Mouse (Mus musculus) MEL (cell line): Measurements from ENCODE around the gene Bcl6b. TPM values are rescaled to one million over a fixed set of nuclear protein-coding genes. Genes with fewer than 3 reads are reported as not detected.

Experiments used
- DNase-seq: peaks from one replicate; pipeline ENCODE4 v3.0.0; 2011; ENCODE audit warnings: low read depth, low spot score
- H3K27ac ChIP-seq: 2 replicates; pipeline ENCODE4 v1.5.1; 2012; ENCODE audit warnings: low read depth, mild to moderate bottlenecking, control low read depth, low read length, moderate library complexity; ENCODE audit not compliant: control insufficient read depth
- H3K27me3 ChIP-seq, 2 experiments: fragments of 150-350 bp in 1 of 2; sonication (generic) in 1 of 2; 2 replicates each; pipeline ENCODE4 v1.6.1; 2012; ENCODE audit warnings: low read length in 2 of 2, mild to moderate bottlenecking in 2 of 2, improper control_type of control experiment in 1 of 2, moderate library complexity in 1 of 2; ENCODE audit not compliant: insufficient read depth in 2 of 2, control insufficient read depth in 1 of 2
- H3K36me3 ChIP-seq, 2 experiments: 2 replicates each; pipeline ENCODE4 v1.6.1; 2012 to 2014; ENCODE audit warnings: low read length in 2 of 2, improper control_type of control experiment in 1 of 2, inconsistent platforms in 1 of 2, mild to moderate bottlenecking in 1 of 2; ENCODE audit not compliant: insufficient read depth in 2 of 2, control insufficient read depth in 1 of 2
- H3K4me1 ChIP-seq, 2 experiments: fragments of 150-350 bp in 1 of 2; sonication (generic) in 1 of 2; 2 replicates each; pipeline ENCODE4 v1.6.1; 2012; ENCODE audit warnings: low read length in 2 of 2, improper control_type of control experiment in 1 of 2, mild to moderate bottlenecking in 1 of 2; ENCODE audit not compliant: insufficient read depth in 2 of 2, control insufficient read depth in 1 of 2
- H3K4me3 ChIP-seq, 2 experiments: fragments of 150-350 bp in 1 of 2; sonication (generic) in 1 of 2; 2 replicates each; pipeline ENCODE4 v1.5.1; 2012; ENCODE audit warnings: low read depth in 2 of 2, low read length in 2 of 2, mild to moderate bottlenecking in 2 of 2, moderate library complexity in 2 of 2, control low read depth in 1 of 2, improper control_type of control experiment in 1 of 2; ENCODE audit not compliant: control insufficient read depth in 1 of 2, insufficient read depth in 1 of 2
- H3K79me2 ChIP-seq: 2 replicates; pipeline ENCODE4 v1.6.1; 2012; ENCODE audit warnings: mild to moderate bottlenecking, low read length, moderate library complexity; ENCODE audit not compliant: control insufficient read depth, poor library complexity, insufficient read depth
- H3K9ac ChIP-seq: 2 replicates; pipeline ENCODE4 v1.6.1; 2012; ENCODE audit warnings: low read depth, mild to moderate bottlenecking, control low read depth, low read length, moderate library complexity; ENCODE audit not compliant: control insufficient read depth, poor library complexity, severe bottlenecking
- H3K9me3 ChIP-seq: fragments of 150-350 bp; sonication (generic); replicated peaks from 2 replicates; pipeline ENCODE4 v1.6.1; 2012; ENCODE audit warnings: mild to moderate bottlenecking, low read length, improper control_type of control experiment, moderate library complexity; ENCODE audit not compliant: insufficient read depth
- BHLHE40 ChIP-seq: IDR thresholded peaks from 2 replicates; pipeline ENCODE4 v1.6.1; 2012; ENCODE audit warnings: low read depth, mild to moderate bottlenecking, inconsistent platforms, low read length, improper control_type of control experiment, borderline replicate concordance
- CTCF ChIP-seq, 3 experiments: IDR thresholded peaks in 2 of 3; conservative IDR thresholded peaks in 1 of 3; 2 replicates each; pipeline ENCODE4 v1.5.1; 2011 to 2012; ENCODE audit warnings: low read length in 3 of 3, low read depth in 2 of 3, mild to moderate bottlenecking in 2 of 3, improper control_type of control experiment in 1 of 3, inconsistent platforms in 1 of 3, mixed read lengths in 1 of 3, moderate library complexity in 1 of 3; ENCODE audit not compliant: control insufficient read depth in 1 of 3, insufficient read depth in 1 of 3, poor library complexity in 1 of 3, severe bottlenecking in 1 of 3
- ELF1 ChIP-seq: IDR thresholded peaks from 2 replicates; pipeline ENCODE4 v1.6.1; 2014; ENCODE audit warnings: low read depth, mild to moderate bottlenecking, inconsistent platforms, low read length, improper control_type of control experiment, moderate library complexity
- EP300 ChIP-seq, 2 experiments: IDR thresholded peaks; 2 replicates each; pipeline ENCODE4 v1.6.1; 2011; ENCODE audit warnings: improper control_type of control experiment in 2 of 2, low read length in 2 of 2, low read depth in 1 of 2, mild to moderate bottlenecking in 1 of 2
- ETS1 ChIP-seq: IDR thresholded peaks from 2 replicates; pipeline ENCODE4 v1.6.1; 2012; ENCODE audit warnings: low read depth, mild to moderate bottlenecking, inconsistent platforms, low read length, improper control_type of control experiment, moderate library complexity
- GABPA ChIP-seq: IDR thresholded peaks from 2 replicates; pipeline ENCODE4 v1.6.1; 2012; ENCODE audit warnings: low read depth, mild to moderate bottlenecking, inconsistent platforms, low read length, improper control_type of control experiment, moderate library complexity
- HCFC1 ChIP-seq: IDR thresholded peaks from 2 replicates; pipeline ENCODE4 v1.6.1; 2012; ENCODE audit warnings: low read depth, mild to moderate bottlenecking, inconsistent platforms, low read length, improper control_type of control experiment, moderate library complexity
- JUND ChIP-seq: IDR thresholded peaks from 2 replicates; pipeline ENCODE4 v1.6.1; 2011; ENCODE audit warnings: low read depth, mild to moderate bottlenecking, improper control_type of control experiment, low read length
- MAX ChIP-seq: IDR thresholded peaks from 2 replicates; pipeline ENCODE4 v1.6.1; 2011; ENCODE audit warnings: low read length, improper control_type of control experiment
- MAZ ChIP-seq: IDR thresholded peaks from 2 replicates; pipeline ENCODE4 v1.6.1; 2012; ENCODE audit warnings: low read depth, mild to moderate bottlenecking, inconsistent platforms, low read length, improper control_type of control experiment
- MXI1 ChIP-seq: IDR thresholded peaks from 2 replicates; pipeline ENCODE4 v1.6.1; 2011; ENCODE audit warnings: mild to moderate bottlenecking, low read depth, low read length, improper control_type of control experiment
- MYB ChIP-seq: IDR thresholded peaks from 2 replicates; pipeline ENCODE4 v1.6.1; 2011; ENCODE audit warnings: mild to moderate bottlenecking, low read depth, low read length, improper control_type of control experiment
- NRF1 ChIP-seq: IDR thresholded peaks from 2 replicates; pipeline ENCODE4 v1.6.1; 2014; ENCODE audit warnings: low read depth, mild to moderate bottlenecking, inconsistent platforms, low read length, improper control_type of control experiment, moderate library complexity; ENCODE audit not compliant: poor library complexity, insufficient read depth, severe bottlenecking
- POLR2A ChIP-seq, 2 experiments: IDR thresholded peaks; 2 replicates each; pipeline ENCODE4 v1.6.1; 2011 to 2012; ENCODE audit warnings: low read length in 2 of 2, mild to moderate bottlenecking in 2 of 2, control low read depth in 1 of 2, improper control_type of control experiment in 1 of 2, low read depth in 1 of 2, moderate library complexity in 1 of 2; ENCODE audit not compliant: control insufficient read depth in 1 of 2, insufficient read depth in 1 of 2, poor library complexity in 1 of 2
- POLR2AphosphoS2 ChIP-seq: IDR thresholded peaks from 2 replicates; pipeline ENCODE4 v1.6.1; 2011; ENCODE audit warnings: low read length, improper control_type of control experiment
- POLR2AphosphoS5 ChIP-seq: IDR thresholded peaks from 2 replicates; pipeline ENCODE4 v1.6.1; 2012; ENCODE audit warnings: low read depth, borderline replicate concordance, mild to moderate bottlenecking, inconsistent platforms, low read length, moderate library complexity, mixed read lengths
- RCOR1 ChIP-seq: IDR thresholded peaks from 2 replicates; pipeline ENCODE4 v1.6.1; 2012; ENCODE audit warnings: low read depth, mild to moderate bottlenecking, inconsistent platforms, low read length, improper control_type of control experiment
- SIN3A ChIP-seq: IDR thresholded peaks from 2 replicates; pipeline ENCODE4 v1.6.1; 2012; ENCODE audit warnings: low read length, improper control_type of control experiment, inconsistent platforms
- SMC3 ChIP-seq: IDR thresholded peaks from 2 replicates; pipeline ENCODE4 v1.6.1; 2011; ENCODE audit warnings: low read depth, low read length, improper control_type of control experiment
- TAL1 ChIP-seq: IDR thresholded peaks from 2 replicates; pipeline ENCODE4 v1.6.1; 2012; ENCODE audit warnings: mild to moderate bottlenecking, inconsistent platforms, low read length, moderate library complexity, mixed read lengths
- TBP ChIP-seq: IDR thresholded peaks from 2 replicates; pipeline ENCODE4 v1.8.0; 2011; ENCODE audit warnings: low read depth, low read length, improper control_type of control experiment
- TCF12 ChIP-seq: IDR thresholded peaks from 2 replicates; pipeline ENCODE4 v1.6.1; 2014; ENCODE audit warnings: low read depth, mild to moderate bottlenecking, inconsistent platforms, low read length, improper control_type of control experiment, moderate library complexity
- UBTF ChIP-seq: IDR thresholded peaks from 2 replicates; pipeline ENCODE4 v1.6.1; 2012; ENCODE audit warnings: low read depth, mild to moderate bottlenecking, inconsistent platforms, low read length, improper control_type of control experiment, moderate library complexity, borderline replicate concordance; ENCODE audit not compliant: insufficient read depth
- USF1 ChIP-seq: IDR thresholded peaks from 2 replicates; pipeline ENCODE4 v1.6.1; 2014; ENCODE audit warnings: low read depth, mild to moderate bottlenecking, inconsistent platforms, low read length, improper control_type of control experiment, moderate library complexity
- USF2 ChIP-seq, 2 experiments: IDR thresholded peaks; 2 replicates each; pipeline ENCODE4 v1.6.1; 2011 to 2012; ENCODE audit warnings: improper control_type of control experiment in 2 of 2, low read length in 2 of 2, borderline replicate concordance in 1 of 2, inconsistent platforms in 1 of 2, low read depth in 1 of 2, mild to moderate bottlenecking in 1 of 2; ENCODE audit not compliant: insufficient read depth in 1 of 2
- ZC3H11A ChIP-seq: IDR thresholded peaks from 2 replicates; pipeline ENCODE4 v1.6.1; 2012; ENCODE audit warnings: low read depth, mild to moderate bottlenecking, inconsistent platforms, low read length, improper control_type of control experiment
- ZKSCAN1 ChIP-seq: IDR thresholded peaks from 2 replicates; pipeline ENCODE4 v1.6.1; 2012; ENCODE audit warnings: low read depth, mild to moderate bottlenecking, inconsistent platforms, low read length, improper control_type of control experiment, moderate library complexity
- ZMIZ1 ChIP-seq: IDR thresholded peaks from 2 replicates; pipeline ENCODE4 v1.6.1; 2012; ENCODE audit warnings: low read depth, mild to moderate bottlenecking, inconsistent platforms, low read length, improper control_type of control experiment, moderate library complexity
- ZNF384 ChIP-seq: IDR thresholded peaks from 2 replicates; pipeline ENCODE4 v1.6.1; 2012; ENCODE audit warnings: low read depth, mild to moderate bottlenecking, inconsistent platforms, low read length, improper control_type of control experiment
- polyA plus RNA-seq, 2 experiments: library from polyadenylated mRNA; stranded (reverse) in 1 of 2; unstranded in 1 of 2; fragments of >175 nt in 1 of 2; fragments of >200 nt in 1 of 2; gene quantifications; 2 replicates each; pipeline versions ENCODE4 v1.2.1 to v1.2.4; 2012; ENCODE audit warnings: low replicate concordance in 2 of 2, low read depth in 1 of 2; ENCODE audit not compliant: insufficient read length in 2 of 2, insufficient read depth in 1 of 2, missing spikeins in 1 of 2
- total RNA-seq: library from RNA; depleted of rRNA; stranded (reverse); fragments of 300-350 nt; gene quantifications from 2 replicates; pipeline ENCODE4 v1.2.3, GENCODE M21; 2012

The Bcl6b gene
- total and polyA plus RNA-seq, 3 experiments: not detected

DNA sequence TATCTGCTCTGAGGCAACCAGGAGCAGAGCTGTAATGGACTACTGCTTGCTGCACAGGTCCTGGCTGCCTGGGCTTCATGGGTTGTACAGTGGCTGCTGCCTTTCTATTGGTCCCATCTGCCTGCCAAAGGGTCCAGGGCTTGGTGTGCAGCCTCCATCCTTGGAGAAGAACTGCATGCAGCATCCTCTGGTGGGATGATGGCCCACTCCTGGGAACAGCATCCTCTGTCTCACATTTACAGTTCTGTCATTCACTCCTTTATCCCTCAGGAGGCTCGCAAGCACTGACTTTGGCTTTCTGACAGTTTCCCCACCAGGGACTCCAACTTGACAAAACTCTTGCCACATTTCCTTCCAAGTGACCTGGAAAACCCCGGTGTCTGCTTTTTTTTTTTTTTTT is 22.8 kb downstream of the Bcl6b start:
- no peaks in the 10 kb centered on the region for H3K36me3 ChIP-seq
- no peak overlapping the region for H3K9ac ChIP-seq
- peaks cover 5% of the 10 kb centered on the region in 2 experiments; a peak in 3 of 4 replicates for H3K27me3 ChIP-seq
- TF ChIP-seq UBTF: no peak
- TF ChIP-seq ZKSCAN1: no peak
- TF ChIP-seq HCFC1: no peak
- no peak for TF ChIP-seq POLR2A (IDR thresholded peaks at IDR 0.05; ENCODE audit: control insufficient read depth in 1 of 2, insufficient read depth in 1 of 2, low read depth in 1 of 2, low read length in 2 of 2, poor library complexity in 1 of 2)
- TF ChIP-seq ETS1: no peak
- no peak for TF ChIP-seq POLR2AphosphoS5
- TF ChIP-seq JUND: no peak
- no peak for TF ChIP-seq NRF1
- TF ChIP-seq ZNF384: no peak
- no peak for TF ChIP-seq CTCF (IDR thresholded peaks at IDR 0.05 in 2 of 3, conservative IDR thresholded peaks at IDR 0.05 in 1 of 3; ENCODE audit: control insufficient read depth in 1 of 3, insufficient read depth in 1 of 3, low read depth in 2 of 3, low read length in 3 of 3, poor library complexity in 1 of 3, severe bottlenecking in 1 of 3)
- TF ChIP-seq BHLHE40: no peak
- no peak for TF ChIP-seq SMC3
- no peak for TF ChIP-seq POLR2AphosphoS2
- TF ChIP-seq USF2 (IDR thresholded peaks at IDR 0.05; ENCODE audit: borderline replicate concordance in 1 of 2, insufficient read depth in 1 of 2, low read depth in 1 of 2, low read length in 2 of 2): no peak
- TF ChIP-seq ZMIZ1: no peak
- TF ChIP-seq EP300 (IDR thresholded peaks at IDR 0.05; ENCODE audit: low read depth in 1 of 2, low read length in 2 of 2): no peak
- TF ChIP-seq MAZ: no peak
- no peak for TF ChIP-seq MAX
- TF ChIP-seq ELF1: no peak
- TF ChIP-seq MYB: no peak
- H3K4me1 ChIP-seq: no peaks in the 10 kb centered on the region
- DNase-seq: no peak
- H3K4me3 ChIP-seq: no peak overlapping the region
- H3K27ac ChIP-seq: no peak overlapping the region
- no peaks in the 10 kb centered on the region for H3K9me3 ChIP-seq
- H3K79me2 ChIP-seq: no peaks in the 10 kb centered on the region

DNA sequence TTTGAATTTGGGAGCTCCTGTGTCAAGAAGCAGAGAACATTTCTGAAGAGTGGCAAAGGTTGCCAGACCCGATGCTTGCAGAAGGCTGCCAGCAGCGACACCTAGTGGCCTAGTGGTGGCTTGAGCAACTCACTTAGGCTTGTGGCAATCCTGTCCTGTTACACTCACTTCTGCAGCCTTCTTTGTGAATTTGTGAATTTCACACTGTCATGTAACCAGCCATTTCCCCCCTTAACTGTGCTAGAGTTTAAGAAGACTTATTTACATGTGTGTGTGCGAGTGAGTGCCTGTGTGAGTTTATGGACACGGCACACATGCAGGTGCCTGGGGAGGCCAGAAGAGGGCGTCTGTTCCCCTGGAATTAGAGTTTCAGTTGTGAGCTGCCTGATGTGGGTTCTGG is 27.9 kb downstream of the Bcl6b start:
- no peaks in the 10 kb centered on the region for H3K9me3 ChIP-seq
- peak; percentile 90 for DNase-seq
- no peaks in the 10 kb centered on the region for H3K36me3 ChIP-seq
- H3K79me2 ChIP-seq: no peaks in the 10 kb centered on the region
- H3K4me3 ChIP-seq: no peak overlapping the region
- H3K4me1 ChIP-seq: peaks cover 3 to 6% of the 10 kb centered on the region in 2 experiments; a peak in 3 of 4 replicates
- H3K27me3 ChIP-seq: peaks cover 5% of the 10 kb centered on the region in 2 experiments; a peak in 3 of 4 replicates
- no peak overlapping the region for H3K9ac ChIP-seq
- H3K27ac ChIP-seq: no peak overlapping the region
- 0 out of 2 replicates have a peak, but pooled peaks have one; percentile 61 for TF ChIP-seq MAZ
- TF ChIP-seq BHLHE40: 0 out of 2 replicates have a peak, but pooled peaks have one; percentile 42
- TF ChIP-seq TBP: 0 out of 2 replicates have a peak, but pooled peaks have one; percentile 36
- TF ChIP-seq TAL1: no peak
- TF ChIP-seq CTCF (IDR thresholded peaks at IDR 0.05 in 2 of 3, conservative IDR thresholded peaks at IDR 0.05 in 1 of 3; ENCODE audit: control insufficient read depth in 1 of 3, insufficient read depth in 1 of 3, low read depth in 2 of 3, low read length in 3 of 3, poor library complexity in 1 of 3, severe bottlenecking in 1 of 3): peak; percentile 86 to 98 (median 97)
- 0 out of 2 replicates have a peak, but pooled peaks have one; percentile 37 for TF ChIP-seq TCF12
- TF ChIP-seq POLR2AphosphoS2: no peak
- no peak for TF ChIP-seq ZKSCAN1
- 0 out of 2 replicates have a peak, but pooled peaks have one; percentile 26 for TF ChIP-seq RCOR1
- 0 out of 2 replicates have a peak, but pooled peaks have one; percentile 24 for TF ChIP-seq GABPA
- TF ChIP-seq USF1: 0 out of 2 replicates have a peak, but pooled peaks have one; percentile 23
- no peak for TF ChIP-seq POLR2AphosphoS5
- TF ChIP-seq MXI1: peak; percentile 34; the same call in 1 of the 2 replicates
- no peak for TF ChIP-seq ZMIZ1
- peak; percentile 90 for TF ChIP-seq SMC3
- peak; percentile 54; the same call in 1 of the 2 replicates for TF ChIP-seq SIN3A
- TF ChIP-seq ZC3H11A: peak; percentile 70
- no peak for TF ChIP-seq USF2 (IDR thresholded peaks at IDR 0.05; ENCODE audit: borderline replicate concordance in 1 of 2, insufficient read depth in 1 of 2, low read depth in 1 of 2, low read length in 2 of 2)
- TF ChIP-seq HCFC1: 0 out of 2 replicates have a peak, but pooled peaks have one; percentile 43
